Mouse (Mus musculus): ENCODE data around the gene Mrpl35. TPM values are rescaled to one million over a fixed set of nuclear protein-coding genes. Genes with fewer than 3 reads are reported as not detected.
A peak's percentile ranks its signal among the peaks of the same experiment; 100 is the strongest.
"Not testable (repeated sequence)": the region's sequence is repeated elsewhere in the genome, so short reads cannot be mapped to it uniquely, and the experiment has no call there.

The Mrpl35 gene
- polyA plus RNA-seq (2015; fragmentation: Nextera tagmentation; extraction: Ambion mirVana) = 61.4 and 65.2 TPM in 2 replicates

- Histone ChIP-seq H3K4me1 (replicated peaks; ENCODE audit: control insufficient read depth, insufficient read depth) (no peaks in the 10 kb centered on the region), H3K27ac (replicated peaks) (no peak within 1 kb of the TSS), H3K4me3 (ENCODE audit: low read depth, low read length) (no peak within 1 kb of the TSS), H3K27me3 (ENCODE audit: control insufficient read depth, insufficient read depth, low read length) (no peaks in the 10 kb centered on the region), H3K4me2 (replicated peaks; ENCODE audit: low read depth) (no peak within 1 kb of the TSS), H3K36me3 (ENCODE audit: control insufficient read depth, insufficient read depth, low read length) (no peaks in the 10 kb centered on the region), H3K9me3 (ENCODE audit: control insufficient read depth, low read length) (no peaks in the 10 kb centered on the region), H3K9ac (ENCODE audit: low read length) (no peak within 1 kb of the TSS)
- ATAC-seq (ENCODE audit: low FRiP score, low TSS enrichment) = no peak
- DNase-seq (ENCODE audit: low spot score) = no peak
- TF ChIP-seq EP300 (optimal IDR thresholded peaks at IDR 0.05) (no peak), CTCF (IDR thresholded peaks at IDR 0.05; ENCODE audit: low read depth) (no peak)
- WGBS = 31% methylated on average over 1 of the region's 1 CpGs
These were observed at the start of gene Mrpl35 for GRCm38 (mm10) chr6:71826869-71827268. Mrpl35 (minus strand) TSS chr6:71826969.

DNA sequence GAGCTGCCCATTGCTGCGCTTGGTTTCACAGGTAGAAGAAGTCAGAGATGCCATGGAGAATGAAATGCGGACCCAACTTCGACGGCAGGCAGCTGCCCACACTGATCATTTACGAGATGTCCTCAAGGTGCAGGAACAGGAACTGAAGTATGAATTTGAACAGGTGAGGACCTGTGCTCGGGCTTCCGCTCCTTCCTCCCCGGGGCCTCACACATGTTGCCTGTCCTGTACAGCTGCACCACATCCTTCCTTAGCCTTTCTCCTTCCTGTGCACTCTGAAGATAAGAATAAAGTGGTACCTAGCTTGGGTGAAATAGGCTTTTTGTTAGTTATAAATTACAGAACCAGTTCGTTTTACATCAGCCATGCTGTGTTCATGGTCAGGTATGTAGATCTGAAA, 44.6 kb upstream of the Mrpl35 start:
- WGBS = 94% methylated on average over 9 of the region's 9 CpGs
- Histone ChIP-seq H3K36me3 (ENCODE audit: control insufficient read depth, insufficient read depth, low read length) (peaks cover 21% of the 10 kb centered on the region), H3K9ac (ENCODE audit: low read length) (no peak overlapping the region), H3K4me2 (replicated peaks; ENCODE audit: low read depth) (no peak overlapping the region), H3K4me3 (ENCODE audit: low read depth, low read length) (no peak overlapping the region), H3K9me3 (ENCODE audit: control insufficient read depth, low read length) (no peaks in the 10 kb centered on the region), H3K4me1 (replicated peaks; ENCODE audit: control insufficient read depth, insufficient read depth) (no peaks in the 10 kb centered on the region), H3K27me3 (ENCODE audit: control insufficient read depth, insufficient read depth, low read length) (no peaks in the 10 kb centered on the region), H3K27ac (replicated peaks) (no peak overlapping the region)
- ATAC-seq (ENCODE audit: low FRiP score, low TSS enrichment) (no peak), DNase-seq (ENCODE audit: low spot score) (no peak)
- TF ChIP-seq CTCF (IDR thresholded peaks at IDR 0.05; ENCODE audit: low read depth) = no peak

DNA sequence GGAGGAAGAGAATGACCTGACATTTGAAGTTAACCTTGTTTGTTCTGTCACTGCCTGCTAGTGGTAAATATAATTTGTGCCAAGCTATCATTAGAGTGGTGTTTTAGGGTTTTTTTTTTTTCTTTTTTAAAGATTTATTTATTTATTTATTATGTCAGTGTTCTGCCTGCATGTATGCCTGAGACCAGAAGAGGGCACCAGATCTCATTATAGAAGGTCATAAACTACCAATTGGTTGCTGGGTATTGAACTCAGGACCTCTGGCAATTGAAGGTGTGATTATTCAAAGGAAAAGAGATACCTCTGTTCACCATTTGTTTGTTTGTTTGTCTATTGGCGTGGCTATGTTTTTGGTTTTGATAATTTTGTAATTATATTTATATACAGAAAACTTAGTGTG, 42.0 kb upstream of the Mrpl35 start:
- 86% methylated on average over 1 of the region's 1 CpGs for WGBS
- no peak for ATAC-seq (ENCODE audit: low FRiP score, low TSS enrichment)
- DNase-seq (ENCODE audit: low spot score) = no peak
- Histone ChIP-seq H3K4me3 (ENCODE audit: low read depth, low read length) (no peak overlapping the region), H3K27ac (replicated peaks) (no peak overlapping the region), H3K4me2 (replicated peaks; ENCODE audit: low read depth) (no peak overlapping the region), H3K36me3 (ENCODE audit: control insufficient read depth, insufficient read depth, low read length) (peaks cover 21% of the 10 kb centered on the region), H3K9ac (ENCODE audit: low read length) (no peak overlapping the region), H3K9me3 (ENCODE audit: control insufficient read depth, low read length) (no peaks in the 10 kb centered on the region), H3K4me1 (replicated peaks; ENCODE audit: control insufficient read depth, insufficient read depth) (no peaks in the 10 kb centered on the region), H3K27me3 (ENCODE audit: control insufficient read depth, insufficient read depth, low read length) (no peaks in the 10 kb centered on the region)
- TF ChIP-seq EP300 (optimal IDR thresholded peaks at IDR 0.05) (no peak), CTCF (IDR thresholded peaks at IDR 0.05; ENCODE audit: low read depth) (peak; percentile 64)

DNA sequence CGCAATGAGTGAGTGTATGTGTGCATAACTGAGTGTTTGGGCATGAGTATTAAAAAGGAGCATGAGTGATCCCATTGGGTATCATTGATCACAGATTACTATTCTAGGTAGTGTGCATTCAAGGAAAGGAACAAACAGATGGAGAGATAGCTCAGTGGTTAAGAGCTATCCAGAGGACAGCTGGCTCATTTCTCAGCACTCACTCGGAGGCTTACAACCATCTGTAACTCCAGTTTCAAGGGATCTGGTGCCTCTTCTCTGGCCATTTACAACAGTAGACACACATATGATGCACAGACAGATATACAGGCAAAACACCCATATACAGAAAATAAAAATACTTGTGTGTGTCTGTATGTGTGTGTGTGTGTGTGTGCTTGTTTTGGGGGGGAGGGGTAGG, 41.0 kb upstream of the Mrpl35 start:
- TF ChIP-seq CTCF (IDR thresholded peaks at IDR 0.05; ENCODE audit: low read depth) (no peak), EP300 (optimal IDR thresholded peaks at IDR 0.05) (no peak)
- DNase-seq (ENCODE audit: low spot score) = no peak
- no peak overlapping the region for H3K9ac ChIP-seq (ENCODE audit: low read length)
- WGBS = 76% methylated on average over 2 of the region's 2 CpGs
- no peaks in the 10 kb centered on the region for H3K9me3 ChIP-seq (ENCODE audit: control insufficient read depth, low read length)
- peaks cover 23% of the 10 kb centered on the region for H3K36me3 ChIP-seq (ENCODE audit: control insufficient read depth, insufficient read depth, low read length)
- no peak overlapping the region for H3K4me3 ChIP-seq (ENCODE audit: low read depth, low read length)
- H3K27me3 ChIP-seq (ENCODE audit: control insufficient read depth, insufficient read depth, low read length) = no peaks in the 10 kb centered on the region
- no peaks in the 10 kb centered on the region for H3K4me1 ChIP-seq (replicated peaks; ENCODE audit: control insufficient read depth, insufficient read depth)
- no peak overlapping the region for H3K4me2 ChIP-seq (replicated peaks; ENCODE audit: low read depth)
- ATAC-seq (ENCODE audit: low FRiP score, low TSS enrichment) = no peak
- H3K27ac ChIP-seq (replicated peaks) = no peak overlapping the region

- H3K4me1 ChIP-seq (replicated peaks; ENCODE audit: control insufficient read depth, insufficient read depth); H3K4me3 ChIP-seq (ENCODE audit: low read depth, low read length); H3K4me2 ChIP-seq (replicated peaks; ENCODE audit: low read depth); H3K27ac ChIP-seq (replicated peaks); H3K9me3 ChIP-seq (ENCODE audit: control insufficient read depth, low read length); H3K9ac ChIP-seq (ENCODE audit: low read length); H3K36me3 ChIP-seq (ENCODE audit: control insufficient read depth, insufficient read depth, low read length); ATAC-seq (ENCODE audit: low FRiP score, low TSS enrichment); H3K27me3 ChIP-seq (ENCODE audit: control insufficient read depth, insufficient read depth, low read length): not testable (repeated sequence)
- DNase-seq (ENCODE audit: low spot score) = peak; percentile 14
- 66% methylated on average over 6 of the region's 6 CpGs for WGBS
These were observed 20.1 kb upstream of the Mrpl35 start for GRCm38 (mm10) chr6:71846906-71847305.

DNA sequence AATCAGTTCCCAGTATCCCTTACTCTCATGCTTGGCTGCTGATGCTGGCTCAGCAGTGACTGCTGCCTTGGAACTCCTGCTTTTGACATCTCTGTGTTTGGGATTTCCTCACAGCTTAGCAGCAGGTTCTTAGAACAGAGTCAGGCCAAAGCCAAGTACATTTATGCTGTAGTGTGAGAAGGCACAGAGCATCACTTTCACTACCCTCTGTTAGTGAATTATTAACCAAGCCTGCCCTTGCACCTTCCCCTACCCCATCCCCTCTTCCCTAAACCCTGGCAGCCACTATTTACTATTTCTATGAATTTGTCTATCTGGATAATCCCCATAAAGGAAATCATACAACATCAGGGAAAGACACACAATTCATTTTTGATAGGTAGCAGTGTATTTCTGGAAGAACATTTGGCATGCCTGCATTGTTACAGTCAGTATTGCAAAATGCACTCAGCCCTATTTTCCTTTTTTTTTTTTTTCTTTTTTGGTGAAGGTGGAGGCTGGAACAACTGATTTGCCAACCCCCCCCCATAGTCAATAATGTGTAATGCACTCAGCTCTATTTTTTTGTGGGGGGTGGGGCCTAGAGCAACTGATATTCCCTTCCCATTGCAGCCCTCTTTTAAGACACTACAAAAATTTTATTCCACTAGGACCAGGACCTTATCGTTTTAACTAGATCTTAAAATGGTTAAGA, 14.0 kb upstream of the Mrpl35 start:
- Histone ChIP-seq H3K27ac (replicated peaks) (no peak overlapping the region), H3K4me3 (ENCODE audit: low read depth, low read length) (no peak overlapping the region), H3K36me3 (ENCODE audit: control insufficient read depth, insufficient read depth, low read length) (no peaks in the 10 kb centered on the region), H3K4me1 (replicated peaks; ENCODE audit: control insufficient read depth, insufficient read depth) (no peaks in the 10 kb centered on the region), H3K4me2 (replicated peaks; ENCODE audit: low read depth) (no peak overlapping the region), H3K27me3 (ENCODE audit: control insufficient read depth, insufficient read depth, low read length) (no peaks in the 10 kb centered on the region), H3K9ac (ENCODE audit: low read length) (no peak overlapping the region), H3K9me3 (ENCODE audit: control insufficient read depth, low read length) (no peaks in the 10 kb centered on the region)
- 97% methylated on average over 1 of the region's 1 CpGs for WGBS
- TF ChIP-seq EP300 (optimal IDR thresholded peaks at IDR 0.05) (no peak), CTCF (IDR thresholded peaks at IDR 0.05; ENCODE audit: low read depth) (no peak)
- no peak for DNase-seq (ENCODE audit: low spot score)
- ATAC-seq (ENCODE audit: low FRiP score, low TSS enrichment) = no peak
